Mouse (Mus musculus): ENCODE results near the gene Nle1. TPM values are rescaled to one million over a fixed set of nuclear protein-coding genes. Genes with fewer than 3 reads are reported as not detected.

Nle1 gene
- polyA plus RNA-seq, 1 experiment = 27.1 TPM

- Histone ChIP-seq H3K4me1 (ENCODE audit: control insufficient read depth, insufficient read depth, insufficient read length, low read length) (peaks cover 12% of the 10 kb centered on the region; the same call in 1 of the 2 replicates), H3K4me3 (ENCODE audit: low read depth, low read length) (no peak overlapping the region), H3K27ac (ENCODE audit: insufficient read depth, low read depth, low read length) (no peak overlapping the region), H3K36me3 (ENCODE audit: control insufficient read depth, insufficient read depth, low read length) (no peaks in the 10 kb centered on the region), H3K27me3 (ENCODE audit: control insufficient read depth, insufficient read depth, low read length) (no peaks in the 10 kb centered on the region)
- no peak for TF ChIP-seq POLR2A (IDR thresholded peaks at IDR 0.05; ENCODE audit: low read depth, low read length)
- no peak for TF ChIP-seq CTCF (IDR thresholded peaks at IDR 0.05; ENCODE audit: extremely low read depth, insufficient read length, insufficient replicate concordance, low read depth, low read length)
- WGBS = 79% methylated on average over 6 of the region's 6 CpGs
Measured at GRCm38 (mm10) chr11:82860759-82861158, 47.5 kb downstream of the Nle1 start.

GRCm38 (mm10) chr11:82857307-82857848, 50.8 kb downstream of the Nle1 start:
- no peak overlapping the region for H3K4me3 ChIP-seq (ENCODE audit: low read depth, low read length)
- H3K36me3 ChIP-seq (ENCODE audit: control insufficient read depth, insufficient read depth, low read length) = no peaks in the 10 kb centered on the region
- peaks cover 10% of the 10 kb centered on the region; the same call in 1 of the 2 replicates for H3K4me1 ChIP-seq (ENCODE audit: control insufficient read depth, insufficient read depth, insufficient read length, low read length)
- TF ChIP-seq POLR2A (IDR thresholded peaks at IDR 0.05; ENCODE audit: low read depth, low read length) (no peak), CTCF (IDR thresholded peaks at IDR 0.05; ENCODE audit: extremely low read depth, insufficient read length, insufficient replicate concordance, low read depth, low read length) (no peak)
- WGBS = 78% methylated on average over 13 of the region's 13 CpGs
- H3K27ac ChIP-seq (ENCODE audit: insufficient read depth, low read depth, low read length) = no peak overlapping the region
- H3K27me3 ChIP-seq (ENCODE audit: control insufficient read depth, insufficient read depth, low read length) = no peaks in the 10 kb centered on the region

GRCm38 (mm10) chr11:82856032-82856431, 52.2 kb downstream of the Nle1 start:
- Histone ChIP-seq H3K4me1 (ENCODE audit: control insufficient read depth, insufficient read depth, insufficient read length, low read length) (no peaks in the 10 kb centered on the region), H3K27me3 (ENCODE audit: control insufficient read depth, insufficient read depth, low read length) (no peaks in the 10 kb centered on the region), H3K4me3 (ENCODE audit: low read depth, low read length) (no peak overlapping the region), H3K36me3 (ENCODE audit: control insufficient read depth, insufficient read depth, low read length) (no peaks in the 10 kb centered on the region), H3K27ac (ENCODE audit: insufficient read depth, low read depth, low read length) (no peak overlapping the region)
- 90% methylated on average over 10 of the region's 10 CpGs for WGBS
- no peak for TF ChIP-seq POLR2A (IDR thresholded peaks at IDR 0.05; ENCODE audit: low read depth, low read length)

GRCm38 (mm10) chr11:82855327-82855973, 52.8 kb downstream of the Nle1 start:
- H3K27ac ChIP-seq (ENCODE audit: insufficient read depth, low read depth, low read length) = no peak overlapping the region
- H3K27me3 ChIP-seq (ENCODE audit: control insufficient read depth, insufficient read depth, low read length) = no peaks in the 10 kb centered on the region
- TF ChIP-seq POLR2A (IDR thresholded peaks at IDR 0.05; ENCODE audit: low read depth, low read length) (no peak), CTCF (IDR thresholded peaks at IDR 0.05; ENCODE audit: extremely low read depth, insufficient read length, insufficient replicate concordance, low read depth, low read length) (no peak)
- H3K4me3 ChIP-seq (ENCODE audit: low read depth, low read length) = no peak overlapping the region
- H3K4me1 ChIP-seq (ENCODE audit: control insufficient read depth, insufficient read depth, insufficient read length, low read length) = no peaks in the 10 kb centered on the region
- no peaks in the 10 kb centered on the region for H3K36me3 ChIP-seq (ENCODE audit: control insufficient read depth, insufficient read depth, low read length)
- 80% methylated on average over 9 of the region's 9 CpGs for WGBS

- H3K4me1 ChIP-seq (ENCODE audit: control insufficient read depth, insufficient read depth, insufficient read length, low read length) = no peaks in the 10 kb centered on the region
- H3K27me3 ChIP-seq (ENCODE audit: control insufficient read depth, insufficient read depth, low read length) = no peaks in the 10 kb centered on the region
- 79% methylated on average over 6 of the region's 6 CpGs for WGBS
Measured at GRCm38 (mm10) chr11:82854111-82854510, 54.1 kb downstream of the Nle1 start.

GRCm38 (mm10) chr11:82852958-82853357, 55.3 kb downstream of the Nle1 start:
- no peak overlapping the region for H3K27ac ChIP-seq (ENCODE audit: insufficient read depth, low read depth, low read length)
- no peaks in the 10 kb centered on the region for H3K27me3 ChIP-seq (ENCODE audit: control insufficient read depth, insufficient read depth, low read length)
- no peak overlapping the region for H3K4me3 ChIP-seq (ENCODE audit: low read depth, low read length)
- TF ChIP-seq POLR2A (IDR thresholded peaks at IDR 0.05; ENCODE audit: low read depth, low read length) (no peak), CTCF (IDR thresholded peaks at IDR 0.05; ENCODE audit: extremely low read depth, insufficient read length, insufficient replicate concordance, low read depth, low read length) (no peak)
- H3K36me3 ChIP-seq (ENCODE audit: control insufficient read depth, insufficient read depth, low read length) = no peaks in the 10 kb centered on the region
- 86% methylated on average over 7 of the region's 7 CpGs for WGBS
- H3K4me1 ChIP-seq (ENCODE audit: control insufficient read depth, insufficient read depth, insufficient read length, low read length) = no peaks in the 10 kb centered on the region

More at GRCm38 (mm10) chr11:82854111-82854510, 54.1 kb downstream of the Nle1 start:
- Histone ChIP-seq H3K4me3 (ENCODE audit: low read depth, low read length) (no peak overlapping the region), H3K27ac (ENCODE audit: insufficient read depth, low read depth, low read length) (no peak overlapping the region), H3K36me3 (ENCODE audit: control insufficient read depth, insufficient read depth, low read length) (no peaks in the 10 kb centered on the region)
- TF ChIP-seq POLR2A (IDR thresholded peaks at IDR 0.05; ENCODE audit: low read depth, low read length) (no peak), CTCF (IDR thresholded peaks at IDR 0.05; ENCODE audit: extremely low read depth, insufficient read length, insufficient replicate concordance, low read depth, low read length) (no peak)

- no peak for TF ChIP-seq CTCF (IDR thresholded peaks at IDR 0.05; ENCODE audit: extremely low read depth, insufficient read length, insufficient replicate concordance, low read depth, low read length)
- TF ChIP-seq POLR2A (IDR thresholded peaks at IDR 0.05; ENCODE audit: low read depth, low read length) = no peak
- no peak overlapping the region for H3K4me3 ChIP-seq (ENCODE audit: low read depth, low read length)
- no peaks in the 10 kb centered on the region for H3K36me3 ChIP-seq (ENCODE audit: control insufficient read depth, insufficient read depth, low read length)
- 92% methylated on average over 10 of the region's 10 CpGs for WGBS
- no peaks in the 10 kb centered on the region for H3K4me1 ChIP-seq (ENCODE audit: control insufficient read depth, insufficient read depth, insufficient read length, low read length)
- no peak overlapping the region for H3K27ac ChIP-seq (ENCODE audit: insufficient read depth, low read depth, low read length)
- no peaks in the 10 kb centered on the region for H3K27me3 ChIP-seq (ENCODE audit: control insufficient read depth, insufficient read depth, low read length)
Measured at GRCm38 (mm10) chr11:82852540-82852939, 55.7 kb downstream of the Nle1 start.

Data from small intestine, adult 2 months (tissue).